Mouse (Mus musculus) forebrain, embryonic 11.5 days (tissue): ENCODE measurements around the gene Dip2b. TPM values are rescaled to one million over a fixed set of nuclear protein-coding genes. Genes with fewer than 3 reads are reported as not detected.

Experiments used
- ATAC-seq: fragments of 200-750 bp; cut with Nextera tagmentation; replicated peaks from 2 replicates; pipeline ENCODE4 v1.8.0; 2017; ENCODE audit warnings: moderate TSS enrichment; ENCODE audit not compliant: low FRiP score
- DNase-seq: peaks from one replicate; pipeline ENCODE4 v3.0.0-alpha.2; 2017; ENCODE audit warnings: low spot score
- H3K27ac ChIP-seq: fragments of 300-500 bp; sonication (generic); 2 replicates; pipeline ENCODE4 v1.5.1; 2014; ENCODE audit warnings: low read depth, low read length
- H3K27me3 ChIP-seq: fragments of 300-500 bp; sonication (generic); 2 replicates; pipeline ENCODE4 v1.6.1; 2014; ENCODE audit warnings: mild to moderate bottlenecking, low read length, mixed read lengths; ENCODE audit not compliant: control insufficient read depth, insufficient read depth
- H3K36me3 ChIP-seq: fragments of 300-500 bp; sonication (generic); 2 replicates; pipeline ENCODE4 v1.6.1; 2014; ENCODE audit warnings: mild to moderate bottlenecking, low read length, moderate library complexity, mixed read lengths; ENCODE audit not compliant: control insufficient read depth, insufficient read depth
- H3K4me1 ChIP-seq: fragments of 300-500 bp; sonication (generic); replicated peaks from 2 replicates; pipeline ENCODE4 v1.6.1; 2014; ENCODE audit warnings: low read length, mixed read lengths; ENCODE audit not compliant: control insufficient read depth, insufficient read depth
- H3K4me2 ChIP-seq: fragments of 300-500 bp; sonication (generic); 2 replicates; pipeline ENCODE4 v1.6.1; 2014; ENCODE audit warnings: low read depth, mild to moderate bottlenecking, low read length, moderate library complexity, mixed read lengths; ENCODE audit not compliant: severe bottlenecking
- H3K4me3 ChIP-seq: fragments of 300-500 bp; sonication (generic); 2 replicates; pipeline ENCODE4 v1.5.1; 2014; ENCODE audit warnings: low read depth, low read length
- H3K9ac ChIP-seq: fragments of 300-500 bp; sonication (generic); 2 replicates; pipeline ENCODE4 v1.6.1; 2014; ENCODE audit warnings: low read length
- H3K9me3 ChIP-seq: fragments of 300-500 bp; sonication (generic); 2 replicates; pipeline ENCODE4 v1.6.1; 2016; ENCODE audit warnings: low read length, mixed read lengths; ENCODE audit not compliant: control insufficient read depth
- WGBS: fragments of 180-500 bp; shearing (Covaris S2); extraction: QIAGEN DNeasy Blood & Tissue Kit; methylation state at CpG from one replicate; pipeline ENCODE4 v1.1.7; 2014; 5-methylcytosine and 5-hydroxymethylcytosine counted together
- polyA plus RNA-seq: library from polyadenylated mRNA; unstranded; fragments of >200 nt; fragmentation: Nextera tagmentation; extraction: Ambion mirVana; gene quantifications from 2 replicates; pipeline ENCODE4 v1.2.1, GENCODE M21; 2014

The Dip2b gene
- polyA plus RNA-seq, 1 experiment from 2014 or later: 28.3 TPM

- Histone ChIP-seq H3K9me3 (no peaks in the 10 kb centered on the region), H3K4me2 (no peak overlapping the region), H3K9ac (no peak overlapping the region), H3K4me1 (no peaks in the 10 kb centered on the region), H3K4me3 (no peak overlapping the region), H3K36me3 (peaks cover 14% of the 10 kb centered on the region; the same call in 1 of the 2 replicates), H3K27me3 (no peaks in the 10 kb centered on the region), H3K27ac (no peak overlapping the region)
- no peak for DNase-seq
- WGBS: 85% methylated on average over 5 of the region's 5 CpGs
- no peak for ATAC-seq
Measured at GRCm38 (mm10) chr15:100184821-100185496, 146.5 kb downstream of the Dip2b start.

GRCm38 (mm10) chr15:100186234-100186633, 147.8 kb downstream of the Dip2b start:
- Histone ChIP-seq H3K4me3 (no peak overlapping the region), H3K36me3 (peaks cover 9% of the 10 kb centered on the region; the same call in 1 of the 2 replicates), H3K27me3 (no peaks in the 10 kb centered on the region), H3K4me2 (no peak overlapping the region), H3K27ac (no peak overlapping the region), H3K9ac (no peak overlapping the region), H3K4me1 (no peaks in the 10 kb centered on the region), H3K9me3 (no peaks in the 10 kb centered on the region)
- WGBS: 95% methylated on average over 9 of the region's 9 CpGs
- ATAC-seq (no peak), DNase-seq (no peak)

DNA sequence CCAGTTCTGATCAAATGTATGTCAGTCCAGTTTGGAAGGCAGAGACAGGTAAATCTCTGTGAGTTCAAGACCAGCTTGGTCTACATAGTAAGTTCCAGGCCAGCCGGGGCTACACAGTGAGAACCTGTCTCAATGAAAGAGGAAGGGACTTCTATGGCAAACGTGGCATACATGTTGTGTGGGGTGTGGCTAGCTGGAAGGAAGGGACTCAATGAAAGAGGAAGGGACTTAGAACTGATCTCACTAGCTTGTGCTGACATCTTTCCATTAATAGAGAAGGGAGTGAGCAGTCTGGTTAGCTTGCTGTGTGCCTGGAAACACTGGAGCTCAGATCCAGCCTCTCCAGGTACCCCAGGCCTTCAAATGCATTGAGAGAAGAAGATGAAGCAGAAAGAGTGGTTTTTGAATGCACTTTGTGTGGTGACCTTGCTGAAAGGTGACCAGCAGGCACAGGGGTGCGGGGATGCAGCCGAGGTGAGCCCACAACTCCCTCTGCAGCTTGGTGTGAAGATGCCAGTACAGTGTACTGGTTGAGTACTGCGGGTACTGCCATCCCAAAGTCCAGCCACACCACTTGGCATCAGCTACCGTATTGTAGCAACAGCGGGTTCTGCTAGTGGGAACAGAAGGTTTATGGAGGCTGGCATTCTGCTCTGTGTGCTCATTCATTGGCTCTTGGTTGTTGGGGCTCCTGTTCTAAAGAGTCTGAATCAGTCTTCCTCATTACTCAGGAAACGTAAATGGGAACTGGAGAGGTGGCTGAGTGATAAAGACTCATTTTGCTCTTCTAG, 148.6 kb downstream of the Dip2b start:
- WGBS: 91% methylated on average over 8 of the region's 8 CpGs

GRCm38 (mm10) chr15:100188542-100188941, 150.1 kb downstream of the Dip2b start:
- H3K27ac ChIP-seq: no peak overlapping the region
- no peak overlapping the region for H3K9ac ChIP-seq
- H3K36me3 ChIP-seq: peaks cover 11% of the 10 kb centered on the region; the same call in 1 of the 2 replicates
- no peak overlapping the region for H3K4me2 ChIP-seq
- no peaks in the 10 kb centered on the region for H3K27me3 ChIP-seq
- H3K4me3 ChIP-seq: no peak overlapping the region
- no peak for DNase-seq
- H3K4me1 ChIP-seq: no peaks in the 10 kb centered on the region
- ATAC-seq: no peak
- 91% methylated on average over 5 of the region's 5 CpGs for WGBS
- H3K9me3 ChIP-seq: no peaks in the 10 kb centered on the region

More for the DNA sequence above, 148.6 kb downstream of the Dip2b start:
- no peak for DNase-seq
- no peak overlapping the region for H3K4me3 ChIP-seq
- H3K9me3 ChIP-seq: no peaks in the 10 kb centered on the region
- ATAC-seq: no peak
- H3K4me2 ChIP-seq: no peak overlapping the region
- H3K4me1 ChIP-seq: no peaks in the 10 kb centered on the region
- no peak overlapping the region for H3K9ac ChIP-seq
- no peaks in the 10 kb centered on the region for H3K27me3 ChIP-seq
- H3K36me3 ChIP-seq: peaks cover 9% of the 10 kb centered on the region; the same call in 1 of the 2 replicates
- H3K27ac ChIP-seq: no peak overlapping the region

DNA sequence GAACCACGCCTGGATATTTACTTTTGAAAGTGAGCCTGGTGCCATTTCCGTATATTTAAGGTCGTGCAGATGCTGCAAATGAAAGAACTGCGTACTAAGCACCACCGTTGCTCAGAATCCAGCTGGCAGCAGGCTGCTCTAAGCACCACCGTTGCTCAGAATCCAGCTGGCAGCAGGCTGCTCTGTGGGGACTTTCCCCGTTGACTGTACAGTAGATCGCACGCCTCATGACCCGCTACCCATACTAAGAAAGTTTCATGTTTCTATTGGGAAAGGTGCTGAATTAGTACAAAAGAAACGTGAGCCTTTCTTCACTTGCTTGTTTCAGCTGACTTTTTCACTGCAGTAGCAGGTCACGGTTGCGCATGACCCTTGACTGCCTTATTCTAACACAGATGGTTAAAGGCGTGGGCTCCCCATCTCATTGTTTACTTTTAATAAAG, 150.5 kb downstream of the Dip2b start:
- DNase-seq: no peak
- H3K27me3 ChIP-seq: no peaks in the 10 kb centered on the region
- no peak overlapping the region for H3K27ac ChIP-seq
- no peaks in the 10 kb centered on the region for H3K9me3 ChIP-seq
- H3K4me1 ChIP-seq: no peaks in the 10 kb centered on the region
- no peak for ATAC-seq
- H3K9ac ChIP-seq: no peak overlapping the region
- no peak overlapping the region for H3K4me3 ChIP-seq
- no peak overlapping the region for H3K4me2 ChIP-seq
- WGBS: 89% methylated on average over 14 of the region's 14 CpGs
- peaks cover 11% of the 10 kb centered on the region; the same call in 1 of the 2 replicates for H3K36me3 ChIP-seq

DNA sequence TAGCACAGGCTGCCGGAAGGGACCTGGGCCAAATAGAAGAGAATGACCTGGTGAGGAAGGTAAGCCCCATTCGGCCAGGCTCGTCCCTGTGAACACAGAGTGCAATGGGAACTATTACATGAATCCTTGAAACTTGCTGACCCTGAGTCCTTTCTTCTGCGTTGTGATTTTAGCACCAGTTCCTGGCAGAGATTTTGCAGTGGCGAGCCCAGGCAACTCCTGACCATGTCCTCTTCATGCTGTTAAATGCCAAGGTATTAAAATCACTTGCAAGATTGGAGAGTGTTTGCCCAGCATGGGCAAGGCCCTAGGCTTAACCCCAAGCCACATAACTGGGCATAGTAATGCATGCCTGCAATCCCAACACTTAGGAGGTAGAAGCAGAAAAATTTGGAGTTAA, 151.6 kb downstream of the Dip2b start:
- Histone ChIP-seq H3K27me3 (no peaks in the 10 kb centered on the region), H3K4me3 (no peak overlapping the region), H3K4me2 (no peak overlapping the region), H3K9me3 (no peaks in the 10 kb centered on the region), H3K4me1 (no peaks in the 10 kb centered on the region), H3K36me3 (peaks cover 7% of the 10 kb centered on the region; the same call in 1 of the 2 replicates), H3K9ac (no peak overlapping the region), H3K27ac (no peak overlapping the region)
- DNase-seq (no peak), ATAC-seq (no peak)
- WGBS: 94% methylated on average over 5 of the region's 5 CpGs

GRCm38 (mm10) chr15:100198983-100199745, 160.7 kb downstream of the Dip2b start:
- no peak overlapping the region for H3K9ac ChIP-seq
- H3K4me1 ChIP-seq: no peaks in the 10 kb centered on the region
- H3K27ac ChIP-seq: no peak overlapping the region
- no peak for ATAC-seq
- no peaks in the 10 kb centered on the region for H3K9me3 ChIP-seq
- no peak overlapping the region for H3K4me2 ChIP-seq
- no peak overlapping the region for H3K4me3 ChIP-seq
- peaks cover 6% of the 10 kb centered on the region; the same call in 1 of the 2 replicates for H3K36me3 ChIP-seq
- H3K27me3 ChIP-seq: no peaks in the 10 kb centered on the region
- no peak for DNase-seq
- WGBS: 89% methylated on average over 11 of the region's 11 CpGs

GRCm38 (mm10) chr15:100199790-100200189, 161.3 kb downstream of the Dip2b start:
- no peak overlapping the region for H3K4me2 ChIP-seq
- DNase-seq: no peak
- no peak overlapping the region for H3K4me3 ChIP-seq
- no peak overlapping the region for H3K27ac ChIP-seq
- H3K9ac ChIP-seq: no peak overlapping the region
- no peaks in the 10 kb centered on the region for H3K9me3 ChIP-seq
- ATAC-seq: no peak
- no peaks in the 10 kb centered on the region for H3K4me1 ChIP-seq
- 92% methylated on average over 3 of the region's 3 CpGs for WGBS
- peaks cover 8% of the 10 kb centered on the region for H3K36me3 ChIP-seq
- no peaks in the 10 kb centered on the region for H3K27me3 ChIP-seq
